Mouse (Mus musculus) common myeloid progenitor, adult 5-6 weeks (primary cell): ENCODE results near the gene Klhl6. TPM values are rescaled to one million over a fixed set of nuclear protein-coding genes. Genes with fewer than 3 reads are reported as not detected.

Experiments
- total RNA-seq: library from RNA; stranded (forward); fragments of 200-1000, 187-1606 nt; gene quantifications from 2 replicates; pipeline ENCODE4 v1.2.3, GENCODE M21; 2017

Klhl6 gene
- total RNA-seq, 1 experiment from 2014 or later, result 129 TPM

Other genes starting within 250 kb of the Klhl6 start
- 24.2 and 29.3 TPM in 2 replicates for gene B3gnt5, start 222.8 kb downstream of the Klhl6 start, total RNA-seq
- gene Klhl24, start 114.5 kb upstream of the Klhl6 start, total RNA-seq, result 116 and 123 TPM in 2 replicates
- gene Yeats2, start 158.0 kb upstream of the Klhl6 start, total RNA-seq, result 22.7 and 26.2 TPM in 2 replicates